Mouse (Mus musculus) lung, postnatal 36 days (tissue): ENCODE measurements at regions not wholly inside any gene's neighbourhood (a gene's known extent, or its start where the extent isn't known, plus 50 kb on each side); places are given as distances from the start of the nearest gene placed in this dataset.

Experiments used
- DNase-seq: peaks from one replicate; pipeline ENCODE4 v3.0.0; 2022; ENCODE audit warnings: mixed read lengths

- no peak for DNase-seq
Measured at GRCm38 (mm10) chrX:133119026-133119425, 569.8 kb downstream of the Pcdh19 start.

- no peak for DNase-seq
Measured at GRCm38 (mm10) chrX:133110173-133110572, 578.6 kb downstream of the Pcdh19 start.

DNA sequence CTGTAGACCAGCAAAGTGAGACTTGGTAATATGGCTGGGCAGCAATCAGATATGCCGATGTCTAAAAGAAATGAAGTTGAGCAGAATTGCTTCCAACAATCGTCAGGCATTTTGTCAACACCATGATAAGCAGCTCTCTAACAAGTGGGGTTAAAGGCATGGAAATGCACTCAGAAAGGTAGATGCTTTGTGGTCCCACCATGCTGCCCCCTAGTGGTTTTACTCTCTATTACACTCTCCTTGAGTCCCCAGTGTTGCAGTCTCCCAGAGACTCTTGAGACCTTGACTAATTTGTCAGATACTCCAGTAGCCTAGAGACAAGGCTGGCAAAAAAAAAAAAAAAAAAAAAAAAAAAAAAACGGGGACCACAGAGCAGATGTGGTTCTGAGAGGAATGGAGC lies 595.8 kb downstream of the Pcdh19 start:
- no peak for DNase-seq

DNA sequence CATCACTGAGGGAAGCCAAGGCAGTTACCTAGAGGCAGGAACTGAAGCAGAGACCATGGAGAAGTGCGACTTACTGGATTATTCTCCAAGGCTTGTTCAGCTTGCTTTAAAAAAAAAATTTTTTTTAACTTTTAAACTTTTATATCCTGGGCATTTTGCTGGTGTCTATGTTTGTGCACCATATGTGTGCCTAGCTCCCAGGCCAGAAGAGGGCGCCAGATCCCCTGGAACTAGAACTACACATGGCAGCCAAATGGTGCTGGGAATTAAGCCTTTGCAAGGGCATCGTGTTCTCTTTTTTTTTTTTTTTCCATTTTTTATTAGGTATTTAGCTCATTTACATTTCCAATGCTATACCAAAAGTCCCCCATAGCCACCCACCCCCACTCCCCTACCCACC lies 624.7 kb downstream of the Pcdh19 start:
- peak; percentile 16 for DNase-seq
